Mouse (Mus musculus): ENCODE measurements at regions not wholly inside any gene's neighbourhood (a gene's known extent, or its start where the extent isn't known, plus 50 kb on each side); places are given as distances from the start of the nearest gene placed in this dataset.

DNA sequence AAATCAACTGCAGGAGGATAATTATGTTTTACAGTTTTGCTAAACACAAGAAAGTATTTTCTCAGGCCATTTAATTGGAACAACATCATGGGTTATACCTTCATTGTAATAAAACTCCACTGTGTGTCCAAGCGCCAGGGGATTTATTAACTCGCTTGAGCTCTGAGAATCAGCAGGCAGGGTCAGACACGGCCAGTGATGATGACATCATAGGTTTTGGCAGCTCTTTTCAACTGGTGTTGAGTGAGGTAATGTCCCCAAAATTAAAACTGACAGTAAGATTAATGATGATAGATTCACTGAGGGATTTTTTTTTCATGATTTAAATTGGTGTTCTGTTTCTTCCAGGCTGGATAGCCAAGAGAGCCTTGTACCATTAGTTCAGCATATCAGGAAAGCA lies 576.7 kb upstream of the Clint1 start:
- TF ChIP-seq POLR2A (IDR thresholded peaks at IDR 0.05; ENCODE audit: extremely low read depth, insufficient read depth, low read length) (no peak), CTCF (IDR thresholded peaks at IDR 0.05; ENCODE audit: low read depth, low read length) (no peak)
